Mouse (Mus musculus) heart, adult 8-10 months (tissue): ENCODE results near the gene Dad1. TPM values are rescaled to one million over a fixed set of nuclear protein-coding genes. Genes with fewer than 3 reads are reported as not detected.
"Not testable (repeated sequence)": the region's sequence is repeated elsewhere in the genome, so short reads cannot be mapped to it uniquely, and the experiment has no call there.

Source experiments
- DNase-seq: peaks from one replicate; pipeline ENCODE4 v3.0.0; 2022; ENCODE audit warnings: low spot score
- total RNA-seq, 4 experiments: library from RNA; stranded (reverse); gene quantifications; 2 replicates each; pipeline ENCODE4 v1.2.4; 2022

Gene Dad1
- total RNA-seq, 4 experiments from 2014 or later, result 108 to 121 (median 113) TPM

GRCm38 (mm10) chr14:54249326-54249725 lies 4.6 kb downstream of the Dad1 start:
- no peak for DNase-seq

GRCm38 (mm10) chr14:54246232-54246631 lies 7.7 kb downstream of the Dad1 start:
- DNase-seq, result no peak

GRCm38 (mm10) chr14:54244183-54244582 lies 9.7 kb downstream of the Dad1 start:
- no peak for DNase-seq

GRCm38 (mm10) chr14:54240542-54240941 lies 13.4 kb downstream of the Dad1 start:
- DNase-seq, result no peak

DNA sequence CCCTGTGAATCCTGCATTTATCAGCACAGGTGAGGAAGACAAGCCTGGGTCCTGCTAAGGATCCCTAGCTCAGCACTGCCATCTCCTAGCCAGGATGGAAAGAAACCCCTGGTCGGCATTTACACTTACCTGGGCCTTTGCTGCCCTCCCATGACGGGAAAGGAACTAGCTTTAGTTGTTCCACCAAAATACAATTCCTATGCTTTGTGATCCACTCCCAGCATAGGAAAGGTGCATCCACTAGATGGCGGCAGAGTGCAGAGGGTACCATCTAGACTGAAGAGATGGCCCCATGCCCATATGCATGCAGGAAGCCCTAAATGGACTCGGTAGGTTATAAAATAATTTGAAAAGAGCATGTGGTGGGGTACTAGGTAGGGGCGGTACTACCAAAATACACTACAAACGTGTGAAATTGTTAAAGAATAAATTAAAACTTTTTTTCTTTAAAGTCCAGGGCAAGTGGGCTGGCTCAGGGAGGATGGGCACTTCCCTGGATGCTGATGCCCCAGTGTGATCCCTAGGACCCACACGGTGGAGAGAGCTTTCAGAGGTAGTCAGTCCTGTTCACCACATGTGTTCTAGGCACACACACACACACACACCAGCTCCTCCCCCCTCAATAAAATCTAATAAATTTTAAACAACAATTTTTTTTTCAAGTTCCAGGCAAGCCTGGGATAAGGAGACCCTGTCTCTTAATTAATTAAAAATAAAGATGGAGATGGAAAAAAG lies 14.7 kb downstream of the Dad1 start:
- DNase-seq, result peak; percentile 82

DNA sequence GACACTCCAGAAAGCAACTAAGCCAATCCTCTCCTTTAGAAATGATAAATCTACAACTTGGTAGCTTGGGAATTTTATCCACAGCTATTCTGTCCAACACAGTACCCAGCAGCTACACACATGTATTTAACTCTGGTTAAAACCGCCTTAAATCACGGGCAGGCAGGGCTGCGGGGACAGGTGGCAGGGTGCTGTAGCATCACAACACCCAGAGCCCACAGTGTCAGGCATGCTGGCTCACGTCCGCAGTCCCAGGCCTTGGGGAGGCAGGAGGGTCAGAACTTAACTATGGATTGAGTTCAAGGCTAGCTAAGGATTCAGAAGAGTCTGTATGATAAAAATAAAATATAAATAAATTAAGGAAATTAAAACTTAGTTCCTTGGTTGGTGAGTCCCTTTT lies 17.0 kb downstream of the Dad1 start:
- DNase-seq, result no peak

DNA sequence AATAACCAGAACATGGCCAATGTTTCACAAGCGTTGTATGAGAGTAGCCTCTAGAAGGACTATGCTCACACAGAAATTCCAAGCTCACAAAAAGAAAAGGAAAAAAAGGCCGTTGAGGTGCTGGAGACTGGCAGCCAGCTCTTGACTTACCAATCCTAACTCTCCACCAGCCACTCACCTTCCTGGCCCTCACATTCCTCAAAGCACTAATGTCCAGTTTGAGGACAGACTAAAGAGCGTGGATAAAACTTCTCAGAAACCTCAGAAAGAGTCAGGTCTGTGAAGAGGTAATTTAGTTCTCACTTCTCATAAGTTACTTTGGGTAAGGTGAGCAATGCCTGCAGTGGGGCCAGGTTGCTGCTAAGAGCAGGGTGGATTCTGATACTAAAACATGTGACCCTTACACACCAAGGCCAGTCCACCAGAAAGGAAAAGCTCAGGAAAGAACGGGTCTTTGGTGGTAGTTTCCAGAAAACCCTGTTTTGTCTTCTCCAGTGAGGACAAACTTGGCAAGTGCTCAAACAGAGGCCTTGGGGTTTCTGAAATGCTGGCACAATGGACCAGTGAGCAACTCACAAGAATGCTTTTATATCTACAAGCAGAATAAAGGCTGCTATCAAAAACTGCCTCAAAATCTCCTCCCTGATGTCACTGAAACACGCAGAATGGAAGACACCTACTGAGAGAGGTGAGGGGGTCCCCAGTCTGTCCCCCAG lies 17.9 kb downstream of the Dad1 start:
- DNase-seq, result no peak

- no peak for DNase-seq
Measured at GRCm38 (mm10) chr14:54234231-54235040, 19.5 kb downstream of the Dad1 start.

DNA sequence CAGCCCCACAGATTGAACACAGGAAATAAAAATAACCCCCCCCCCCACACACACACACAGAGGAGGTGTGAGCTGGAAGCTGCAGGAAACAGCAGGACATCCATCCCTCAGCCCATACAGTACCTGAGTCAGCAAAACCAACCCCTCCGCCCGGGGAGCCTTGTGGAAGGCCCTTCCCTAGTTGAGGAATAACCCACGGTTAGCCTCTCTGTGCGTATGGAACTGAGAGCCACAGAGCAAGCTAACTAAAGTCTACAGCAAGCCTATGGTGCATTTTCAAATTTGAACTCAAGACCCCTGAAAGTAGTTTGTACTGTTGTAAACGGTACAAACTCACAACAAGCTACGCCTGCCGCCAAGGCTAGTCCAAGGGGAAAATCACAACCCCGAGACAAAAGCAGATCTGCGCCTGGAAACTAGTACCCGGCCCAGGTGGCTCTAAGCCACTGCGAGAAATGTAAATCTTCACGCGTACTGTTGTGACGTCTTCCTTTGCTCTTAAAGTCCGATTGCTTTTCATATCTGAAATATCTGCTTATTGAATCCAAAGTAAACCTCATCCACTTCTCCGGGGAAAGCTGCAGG lies 20.3 kb downstream of the Dad1 start:
- DNase-seq, result no peak

DNA sequence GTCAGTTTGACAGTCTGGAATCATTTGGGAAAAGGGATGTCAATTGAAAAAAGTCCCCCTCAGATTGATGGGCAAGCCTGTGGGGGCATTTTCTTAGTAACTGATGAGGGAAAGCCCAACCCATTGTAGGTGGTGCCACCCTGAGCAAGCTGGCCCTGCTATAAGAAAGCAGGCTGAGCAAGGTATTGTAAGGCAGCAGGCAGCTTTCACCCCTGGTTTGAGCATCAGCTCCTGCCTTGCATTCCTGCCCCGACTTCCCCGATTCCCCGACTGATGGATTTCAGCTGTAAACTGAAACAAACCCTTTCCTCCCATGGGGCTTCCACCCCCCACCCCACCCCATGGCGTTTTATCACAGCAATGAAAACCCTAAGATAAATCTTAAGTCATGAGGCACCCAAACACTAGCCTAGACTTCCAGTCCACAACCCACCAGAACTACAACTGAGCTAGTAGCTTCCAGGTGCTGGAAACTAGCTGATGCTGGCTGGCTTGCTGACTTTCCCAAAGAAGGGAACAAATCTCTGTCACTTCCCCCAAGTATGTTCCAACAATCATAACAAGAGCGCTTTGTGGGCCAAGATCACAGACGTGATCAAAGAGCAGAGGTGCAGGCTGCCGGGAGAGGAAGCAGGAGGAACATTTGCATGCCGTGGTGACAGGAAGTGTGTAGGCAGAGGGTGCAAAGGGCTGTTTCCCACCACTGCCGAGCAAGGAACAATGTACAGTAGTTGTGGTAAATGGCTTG lies 20.9 kb downstream of the Dad1 start:
- DNase-seq, result peak; percentile 70

- no peak for DNase-seq
Measured at GRCm38 (mm10) chr14:54232143-54232542, 21.8 kb downstream of the Dad1 start.

DNA sequence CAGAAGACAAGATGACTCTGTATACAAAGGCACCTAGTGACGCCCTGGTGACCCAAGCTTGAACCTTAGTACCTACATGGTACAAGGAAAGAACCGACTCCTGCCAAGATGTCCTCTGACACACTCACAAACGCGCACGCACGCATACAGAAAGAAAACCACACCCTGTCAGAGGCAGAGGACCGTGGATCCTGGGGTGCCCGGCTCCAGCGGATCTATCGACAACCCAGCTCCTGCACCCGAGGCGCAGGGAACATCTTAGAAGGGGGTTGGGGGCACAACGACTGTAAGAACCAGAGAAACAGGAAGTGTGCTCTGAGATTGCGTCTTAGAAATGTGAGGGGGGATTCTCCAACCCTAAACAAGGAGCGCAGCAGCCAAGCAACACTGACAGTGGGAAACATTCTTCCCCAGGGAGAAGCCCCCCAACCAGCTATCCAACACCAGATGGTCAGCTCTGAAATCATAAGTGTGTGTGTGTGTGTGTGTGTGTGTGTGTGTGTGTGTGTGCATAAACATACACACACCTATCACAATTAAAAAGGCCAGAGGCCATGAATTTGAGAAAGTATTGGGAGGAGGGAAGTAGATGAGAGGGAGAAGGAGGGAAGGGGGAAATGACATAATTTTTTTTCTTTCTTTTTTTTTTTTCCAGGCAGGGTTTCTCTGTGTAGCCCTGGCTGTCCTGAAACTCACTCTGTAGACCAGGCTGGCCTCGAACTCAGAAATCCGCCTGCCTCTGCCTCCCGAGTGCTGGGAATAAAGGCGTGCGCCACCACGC lies 22.5 kb downstream of the Dad1 start:
- no peak for DNase-seq

DNA sequence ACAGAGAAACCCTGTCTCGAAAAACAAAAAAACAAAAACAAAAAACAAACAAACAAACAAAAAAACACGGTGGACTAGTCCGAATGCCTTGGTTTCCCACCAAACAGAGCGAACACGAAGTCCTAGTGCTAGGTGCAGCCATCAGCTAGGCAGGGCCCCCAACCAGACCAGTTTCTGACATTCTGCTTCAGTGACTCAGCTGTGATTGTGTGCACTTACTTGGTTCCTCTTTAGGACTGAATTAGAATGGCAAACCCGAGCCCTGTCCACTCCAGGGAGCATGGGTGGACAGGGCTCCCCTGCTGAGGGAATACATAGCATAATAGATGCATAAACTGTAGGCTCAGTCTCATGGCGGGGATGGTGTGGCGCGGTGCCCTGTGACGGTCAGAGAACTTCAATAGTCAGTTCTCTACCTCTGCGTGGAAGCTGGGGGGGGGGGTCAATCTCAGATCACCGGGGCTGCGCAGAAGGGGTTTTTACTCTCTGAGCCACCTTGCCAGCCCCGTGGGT lies 23.2 kb downstream of the Dad1 start:
- DNase-seq, result no peak

GRCm38 (mm10) chr14:54229849-54230248 lies 24.1 kb downstream of the Dad1 start:
- not testable (repeated sequence) for DNase-seq

DNA sequence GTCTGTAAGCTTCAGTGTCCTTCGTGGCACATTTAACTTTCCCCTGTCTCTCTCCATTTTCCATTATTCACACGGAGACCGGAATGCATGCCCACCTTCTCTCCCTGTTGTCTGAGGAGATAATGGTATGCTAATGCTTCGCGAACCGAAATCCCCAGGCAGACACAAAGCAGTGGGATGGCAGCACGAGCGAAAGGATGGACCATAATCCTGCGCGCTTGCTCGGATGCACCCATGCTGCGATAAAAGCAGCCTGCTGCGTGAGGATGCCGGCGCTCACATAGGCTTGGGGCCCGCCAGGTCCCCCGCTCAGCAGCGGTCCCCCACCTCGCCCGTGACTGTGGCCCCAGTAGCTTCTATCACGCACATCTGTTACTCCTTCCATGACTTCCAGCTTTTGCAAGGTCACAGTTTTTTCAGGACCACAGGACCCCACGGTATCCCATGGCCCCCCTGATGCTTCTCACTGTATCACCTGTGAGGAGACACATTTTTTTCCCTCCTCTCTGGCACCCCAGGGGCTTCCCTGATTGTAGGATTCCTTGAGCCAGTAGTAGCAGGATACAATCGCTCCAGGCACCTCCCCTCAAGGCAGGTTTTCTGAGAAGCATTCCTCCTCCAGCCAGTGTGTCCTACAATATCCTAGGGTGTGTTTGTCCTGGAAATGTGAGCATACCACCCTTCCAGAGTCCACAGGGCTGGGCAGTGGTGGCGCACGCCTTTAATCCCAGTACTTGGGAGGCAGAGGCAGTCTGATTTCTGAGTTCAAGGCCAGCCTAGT lies 24.8 kb downstream of the Dad1 start:
- DNase-seq, result no peak

- DNase-seq, result no peak
Measured at GRCm38 (mm10) chr14:54228501-54228900, 25.4 kb downstream of the Dad1 start.

DNA sequence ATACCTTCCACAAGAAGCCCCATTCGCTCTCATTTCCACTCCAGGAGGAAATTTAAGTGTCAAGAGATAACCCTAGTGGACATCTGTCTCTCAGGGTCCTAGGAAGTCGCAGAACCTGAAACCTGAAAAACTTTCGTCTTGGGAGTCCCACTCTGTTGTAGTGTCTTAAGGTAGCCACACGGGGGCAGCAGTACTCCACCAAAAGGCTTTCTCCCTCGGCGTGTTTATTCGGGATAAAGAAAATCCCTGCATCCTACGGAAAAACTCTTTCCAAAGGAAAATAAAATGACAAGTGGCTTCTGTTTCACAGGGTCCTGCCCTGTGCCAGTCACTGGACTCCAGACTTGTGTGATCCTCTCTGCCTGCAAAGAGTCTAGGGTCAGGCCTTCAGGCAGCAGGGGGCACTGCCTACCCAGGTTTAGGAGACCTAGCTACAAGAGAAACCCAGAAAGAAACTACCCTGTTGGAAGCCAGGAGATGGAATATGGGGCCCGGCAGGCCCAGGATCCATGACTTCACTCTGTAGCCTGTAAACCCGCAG lies 25.9 kb downstream of the Dad1 start:
- DNase-seq, result peak; percentile 50

- peak; percentile 54 for DNase-seq
Measured at GRCm38 (mm10) chr14:54226911-54227811, 26.7 kb downstream of the Dad1 start.
